Mouse (Mus musculus) kidney, adult 2 months (tissue): ENCODE results near the gene Susd3. TPM values are rescaled to one million over a fixed set of nuclear protein-coding genes. Genes with fewer than 3 reads are reported as not detected.

Experiments used
- DNase-seq: peaks from one replicate; pipeline ENCODE4 v3.0.0; 2021
- H3K27ac ChIP-seq: fragments of 200-500 bp; 2 replicates; pipeline ENCODE4 v1.5.1; 2012; ENCODE audit warnings: low read depth, low read length, control low read depth, inconsistent platforms; ENCODE audit not compliant: insufficient read depth
- H3K27me3 ChIP-seq: fragments of 200-500 bp; replicated peaks from 2 replicates; pipeline ENCODE4 v1.6.1; 2012; ENCODE audit warnings: mild to moderate bottlenecking, moderate library complexity, low read length, inconsistent platforms; ENCODE audit not compliant: control insufficient read depth, insufficient read depth
- H3K36me3 ChIP-seq: fragments of 200-500 bp; 2 replicates; pipeline ENCODE4 v1.6.1; 2012; ENCODE audit warnings: mild to moderate bottlenecking, moderate library complexity, low read length, inconsistent platforms; ENCODE audit not compliant: control insufficient read depth, insufficient read depth
- H3K4me1 ChIP-seq: fragments of 200-500 bp; 2 replicates; pipeline ENCODE4 v1.6.1; 2011; ENCODE audit warnings: low read length; ENCODE audit not compliant: control insufficient read depth, insufficient read depth
- H3K4me3 ChIP-seq: fragments of 200-500 bp; 2 replicates; pipeline ENCODE4 v1.5.1; 2011; ENCODE audit warnings: mild to moderate bottlenecking, low read depth, low read length, control low read depth; ENCODE audit not compliant: insufficient read depth
- CTCF ChIP-seq: fragments of 200-500 bp; conservative IDR thresholded peaks from 2 replicates; pipeline ENCODE4 v1.5.1; 2011; ENCODE audit warnings: low read depth, mild to moderate bottlenecking, control low read depth, low read length, moderate library complexity, mixed read lengths; ENCODE audit not compliant: insufficient read depth, insufficient read length
- POLR2A ChIP-seq: fragments of 200-500 bp; IDR thresholded peaks from one replicate; pipeline ENCODE4 v1.6.1; 2011; ENCODE audit warnings: low read depth, low read length, control low read depth
- WGBS: fragments of 180-500 bp; shearing (Covaris S2); methylation state at CpG from one replicate; pipeline ENCODE4 v1.1.7; 2018; 5-methylcytosine and 5-hydroxymethylcytosine counted together
- polyA plus RNA-seq: library from polyadenylated mRNA; depleted of rRNA; stranded (reverse); fragments of >200 nt; gene quantifications from 2 replicates; pipeline ENCODE4 v1.2.3, GENCODE M21; 2012; rRNA removed

Gene Susd3
- polyA plus RNA-seq, 1 experiment = 50.1 TPM

GRCm38 (mm10) chr13:49183646-49184045, 64.9 kb downstream of the Susd3 start:
- no peaks in the 10 kb centered on the region for H3K27me3 ChIP-seq
- no peaks in the 10 kb centered on the region for H3K36me3 ChIP-seq
- TF ChIP-seq POLR2A = no peak
- TF ChIP-seq CTCF = no peak
- no peak overlapping the region for H3K4me3 ChIP-seq
- 53% methylated on average over 5 of the region's 5 CpGs for WGBS
- H3K27ac ChIP-seq = no peak overlapping the region
- peak; percentile 52 for DNase-seq
- H3K4me1 ChIP-seq = peaks cover 13% of the 10 kb centered on the region

GRCm38 (mm10) chr13:49183161-49183560, 65.3 kb downstream of the Susd3 start:
- no peak overlapping the region for H3K4me3 ChIP-seq
- H3K27ac ChIP-seq = no peak overlapping the region
- no peaks in the 10 kb centered on the region for H3K36me3 ChIP-seq
- DNase-seq = no peak
- TF ChIP-seq CTCF (no peak), POLR2A (no peak)
- no peaks in the 10 kb centered on the region for H3K27me3 ChIP-seq
- H3K4me1 ChIP-seq = peaks cover 13% of the 10 kb centered on the region
- 82% methylated on average over 5 of the region's 5 CpGs for WGBS

- no peak for DNase-seq
- H3K4me1 ChIP-seq = peaks cover 6% of the 10 kb centered on the region
- H3K36me3 ChIP-seq = no peaks in the 10 kb centered on the region
- no peak overlapping the region for H3K4me3 ChIP-seq
- WGBS = 92% methylated on average over 3 of the region's 3 CpGs
- H3K27ac ChIP-seq = no peak overlapping the region
- TF ChIP-seq CTCF (no peak), POLR2A (no peak)
- no peaks in the 10 kb centered on the region for H3K27me3 ChIP-seq
Measured at GRCm38 (mm10) chr13:49181411-49181984, 67.0 kb downstream of the Susd3 start.

- Histone ChIP-seq H3K4me3 (no peak overlapping the region), H3K27me3 (no peaks in the 10 kb centered on the region), H3K36me3 (no peaks in the 10 kb centered on the region), H3K27ac (no peak overlapping the region), H3K4me1 (peaks cover 4% of the 10 kb centered on the region)
- DNase-seq = no peak
- TF ChIP-seq POLR2A (no peak), CTCF (no peak)
- 59% methylated on average over 1 of the region's 1 CpGs for WGBS
Measured at GRCm38 (mm10) chr13:49180691-49181090, 67.8 kb downstream of the Susd3 start.

Other genes starting within 250 kb of the Susd3 start
- gene Wnk2, start 100.7 kb downstream of the Susd3 start, polyA plus RNA-seq = 2.3 and 2.7 TPM in 2 replicates
- gene Ninj1, start 61.2 kb downstream of the Susd3 start, polyA plus RNA-seq = 735 and 1,000 TPM in 2 replicates
- gene Card19, start 32.7 kb downstream of the Susd3 start, polyA plus RNA-seq = 108 and 124 TPM in 2 replicates
- gene Fgd3, start 71.6 kb upstream of the Susd3 start, polyA plus RNA-seq = 6.2 and 6.3 TPM in 2 replicates
- gene Bicd2, start 92.9 kb upstream of the Susd3 start, polyA plus RNA-seq = 17.0 and 17.6 TPM in 2 replicates
- gene Ippk, start 172.5 kb upstream of the Susd3 start, polyA plus RNA-seq = 6.5 and 7.1 TPM in 2 replicates
- gene Tes3-ps, start 244.6 kb upstream of the Susd3 start, polyA plus RNA-seq = not detected in 2 replicates